Mouse (Mus musculus) brain, embryonic 14.5 days (tissue): ENCODE data around the gene Snx27.

Experiments
- CTCF ChIP-seq: fragments of 200-500 bp; IDR thresholded peaks from 2 replicates; pipeline ENCODE4 v1.5.1; 2012; ENCODE audit warnings: inconsistent platforms, mild to moderate bottlenecking, moderate library complexity, borderline replicate concordance; ENCODE audit not compliant: insufficient read depth, insufficient read length; ENCODE audit errors: extremely low read depth
- POLR2A ChIP-seq: fragments of 200-500 bp; IDR thresholded peaks from 2 replicates; pipeline ENCODE4 v1.6.1; 2012; ENCODE audit warnings: mild to moderate bottlenecking, inconsistent platforms, borderline replicate concordance; ENCODE audit not compliant: poor library complexity, insufficient read depth, insufficient read length, severe bottlenecking; ENCODE audit errors: extremely low read depth

GRCm38 (mm10) chr3:94502243-94502642 lies 80.3 kb downstream of the Snx27 start:
- TF ChIP-seq CTCF (peak; percentile 75; the same call in 1 of the 2 replicates), POLR2A (no peak)
